Mouse (Mus musculus): ENCODE measurements at regions not wholly inside any gene's neighbourhood (a gene's known extent, or its start where the extent isn't known, plus 50 kb on each side); places are given as distances from the start of the nearest gene placed in this dataset.

DNA sequence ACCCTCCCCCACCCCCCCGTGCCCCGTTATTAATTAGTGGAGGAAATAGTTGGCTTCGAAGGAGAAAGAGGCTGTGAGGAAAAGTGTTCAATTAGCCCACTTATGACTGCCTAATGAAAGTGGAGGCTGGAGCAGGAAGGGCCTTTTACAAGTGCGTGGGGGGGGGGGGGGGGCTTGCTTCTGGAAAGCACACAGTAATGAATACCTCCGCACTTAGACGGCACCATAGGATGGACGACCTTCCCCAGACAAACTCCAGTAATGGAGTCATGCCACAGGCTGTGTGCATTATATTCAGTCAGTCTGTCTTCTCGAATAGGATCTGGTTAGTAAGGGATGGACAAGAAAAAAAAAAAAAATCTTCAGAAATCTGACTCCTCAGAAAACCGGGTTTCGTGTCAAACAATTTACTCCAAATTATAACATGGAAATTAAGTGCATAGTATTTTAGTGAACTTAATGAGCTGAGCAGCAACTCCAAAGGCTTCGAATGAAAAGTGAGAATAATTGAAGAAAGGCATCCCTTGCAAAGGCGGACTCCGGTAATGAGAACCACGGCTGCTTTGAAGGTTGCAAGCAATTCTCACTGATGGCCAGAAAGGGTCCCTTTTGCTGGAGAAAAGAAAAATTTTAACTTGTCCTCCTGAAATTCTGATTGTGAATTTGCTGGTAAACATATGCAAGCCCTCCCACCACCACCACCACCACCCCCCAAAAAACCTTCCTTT, 258.6 kb downstream of the Epha4 start:
- DNase-seq (ENCODE audit: low read depth, low spot score) = no peak

DNA sequence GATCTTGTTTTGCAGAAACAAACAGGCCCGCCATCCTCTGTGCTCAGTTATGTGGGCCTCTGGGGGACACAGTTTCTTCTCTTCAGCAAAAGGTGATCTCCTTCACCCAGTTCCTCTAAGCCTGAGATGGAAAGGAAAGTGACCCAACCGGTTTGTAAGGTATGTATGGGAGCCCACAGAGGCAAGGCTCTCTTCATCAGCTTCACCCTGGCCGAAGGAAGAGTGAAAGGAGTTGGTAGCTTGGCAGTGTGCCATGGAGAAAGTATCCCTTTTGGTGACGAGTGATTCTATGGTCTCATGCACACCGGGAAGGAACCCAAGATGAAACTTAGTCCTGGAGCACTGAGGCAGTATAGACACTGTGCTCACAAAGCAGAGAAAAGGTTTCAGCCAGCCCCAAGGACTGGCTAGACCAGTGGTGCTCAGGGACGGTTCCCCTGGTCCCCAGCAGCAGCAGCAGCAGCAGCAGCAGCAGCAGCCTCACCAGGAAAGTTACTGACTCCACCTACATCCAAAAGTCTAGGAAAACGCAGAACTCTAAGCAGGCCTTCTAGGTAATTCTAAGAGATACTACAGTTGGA, 256.1 kb downstream of the Epha4 start:
- no peak for DNase-seq (ENCODE audit: low read depth, low spot score)

DNA sequence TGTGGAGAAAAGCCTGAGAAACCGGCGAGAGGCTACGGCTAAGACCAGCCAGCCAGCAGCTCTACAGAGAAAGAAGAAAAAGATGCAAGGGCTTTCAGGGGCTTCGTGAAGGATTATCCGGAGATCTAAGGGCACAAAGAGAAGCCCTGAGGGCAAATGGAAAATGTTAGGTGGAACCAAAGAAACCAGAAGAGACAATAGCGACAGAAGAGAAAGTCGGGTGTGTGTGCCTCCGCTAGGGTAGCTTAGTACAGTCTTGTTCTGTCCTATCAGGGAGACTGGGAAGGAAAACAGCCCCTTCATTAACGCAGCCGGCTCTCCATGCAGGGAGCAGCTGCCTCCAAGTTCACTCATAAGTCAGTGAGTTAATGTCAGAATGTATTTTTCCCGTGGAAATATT, 255.1 kb downstream of the Epha4 start:
- DNase-seq (ENCODE audit: low read depth, low spot score) = no peak

DNA sequence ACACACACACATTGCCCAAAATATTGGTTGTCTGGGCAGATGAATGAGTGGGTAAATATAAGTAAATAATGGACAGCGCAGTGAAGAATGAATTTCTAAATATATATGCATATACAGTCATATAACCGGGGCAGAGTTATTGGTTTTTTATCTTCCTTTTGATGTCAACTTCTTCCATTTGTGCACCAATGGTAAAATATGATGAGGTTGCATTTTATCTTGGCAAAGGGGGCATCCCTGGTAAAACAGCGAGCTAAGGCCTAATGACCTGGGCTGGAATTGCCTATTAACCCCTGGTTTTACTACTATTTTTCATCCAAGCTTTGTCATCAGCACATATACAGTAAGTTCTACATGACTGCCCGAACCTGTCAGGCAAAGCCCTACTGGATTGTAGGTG, 253.2 kb downstream of the Epha4 start:
- no peak for DNase-seq (ENCODE audit: low read depth, low spot score)

DNA sequence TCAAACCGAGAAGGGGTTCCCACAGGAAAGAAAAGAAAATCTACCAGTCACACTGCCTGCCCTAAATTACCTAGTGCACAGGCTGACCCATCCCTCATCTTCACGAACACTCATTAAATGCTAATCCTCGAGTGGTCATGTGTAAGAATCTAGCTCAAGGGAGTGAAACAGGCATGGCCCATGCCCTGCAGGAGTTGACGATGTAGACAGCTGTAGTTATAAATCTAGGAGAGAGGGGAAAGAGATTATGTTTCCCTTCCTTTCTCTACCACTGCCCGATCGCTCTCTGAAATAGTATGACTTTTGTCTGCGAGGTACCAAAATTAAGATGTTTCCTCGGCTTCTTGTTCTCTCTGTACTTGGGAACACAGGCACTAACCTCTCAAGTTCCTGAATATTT, 249.2 kb downstream of the Epha4 start:
- no peak for DNase-seq (ENCODE audit: low read depth, low spot score)

- DNase-seq (ENCODE audit: low read depth, low spot score) = no peak
These were observed 247.4 kb downstream of the Epha4 start for GRCm38 (mm10) chr1:77267311-77268003.

DNA sequence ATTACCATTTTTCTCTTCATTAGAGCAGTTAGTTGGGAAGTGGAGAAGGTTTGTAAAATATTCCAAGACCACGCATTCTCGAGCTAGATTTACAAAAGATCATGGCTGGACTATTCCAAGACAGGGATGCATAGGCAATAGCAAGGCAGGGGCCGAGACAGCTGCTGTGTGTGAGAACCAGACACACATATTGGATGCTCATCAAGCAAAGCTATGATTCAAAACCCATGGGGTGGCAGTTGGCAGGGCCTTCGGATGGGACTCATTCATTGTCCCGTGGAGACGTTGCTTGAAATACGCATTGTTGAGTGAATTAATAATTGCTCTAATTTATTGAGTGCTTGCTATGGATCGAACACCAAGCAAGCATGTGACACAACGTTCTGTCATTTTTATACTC, 239.6 kb downstream of the Epha4 start:
- no peak for DNase-seq (ENCODE audit: low read depth, low spot score)

DNA sequence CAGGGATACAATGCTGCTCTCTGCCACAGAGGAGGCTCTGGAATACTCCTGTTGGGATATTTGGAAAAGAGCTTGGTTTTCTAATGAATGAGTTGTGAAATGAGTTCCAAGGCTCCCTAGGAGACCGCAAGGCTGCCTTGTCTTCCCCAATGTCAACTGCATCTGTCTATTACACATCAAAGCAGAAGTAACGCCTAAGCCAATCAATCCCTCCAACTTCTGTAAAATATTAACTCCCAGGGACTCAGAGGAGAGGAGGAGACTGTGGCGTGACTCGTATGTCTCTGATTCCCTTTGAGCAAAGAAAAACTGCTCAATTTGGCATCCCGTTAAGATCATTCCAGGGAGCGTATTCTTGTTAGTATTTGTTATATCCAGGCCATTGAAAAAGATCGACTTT, 235.3 kb downstream of the Epha4 start:
- no peak for DNase-seq (ENCODE audit: low read depth, low spot score)

DNA sequence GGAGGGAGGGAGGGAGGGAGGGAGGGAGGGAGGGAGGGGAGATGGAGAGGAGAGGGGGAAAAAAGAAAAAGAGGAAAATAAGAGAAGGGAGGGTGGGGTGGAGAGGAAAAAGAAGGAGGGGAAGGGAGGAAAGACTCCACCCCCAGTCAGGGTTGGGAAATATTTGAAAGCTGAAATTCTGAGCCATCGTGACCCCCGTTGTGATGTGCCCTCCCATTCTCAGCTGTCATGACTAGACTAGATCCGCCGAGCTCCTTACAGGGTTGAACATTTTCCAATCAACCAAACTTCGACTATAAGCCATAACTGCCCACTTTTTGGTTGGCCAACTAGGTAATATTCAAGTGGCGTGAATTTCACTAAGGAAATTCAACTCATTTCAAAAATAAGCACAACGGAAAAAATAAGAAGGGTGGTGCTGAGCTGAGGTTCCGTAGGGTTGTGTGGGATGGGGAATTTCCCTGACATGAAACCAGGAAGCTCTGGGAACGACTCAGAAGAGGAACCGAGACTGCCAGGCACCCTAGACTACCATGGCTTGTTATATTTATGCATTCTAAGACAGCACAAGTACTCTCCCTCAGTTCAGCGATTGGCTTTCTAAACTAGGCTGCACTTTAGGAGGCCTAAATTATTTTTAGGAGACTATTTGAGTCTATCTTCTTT, 234.4 kb downstream of the Epha4 start:
- no peak for DNase-seq (ENCODE audit: low read depth, low spot score)

DNA sequence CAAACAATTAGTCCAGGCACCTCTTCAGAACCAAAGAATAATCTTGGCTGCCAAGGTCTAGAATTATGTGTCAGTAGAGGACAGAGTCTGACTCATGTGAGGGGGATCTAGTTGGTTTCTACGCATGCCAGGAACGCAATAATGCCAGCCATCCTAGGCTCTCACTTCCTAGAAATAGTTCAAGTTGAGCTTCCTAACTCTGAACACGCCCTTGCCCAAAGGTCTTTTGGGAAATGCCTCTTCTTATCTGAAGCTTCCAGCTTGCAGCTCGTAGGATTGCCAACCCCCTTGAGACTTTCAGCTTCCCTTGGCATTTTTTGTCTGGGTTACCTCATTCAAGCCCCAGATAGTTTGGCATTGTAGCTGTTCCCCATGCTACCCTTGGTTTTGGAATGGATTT, 233.1 kb downstream of the Epha4 start:
- no peak for DNase-seq (ENCODE audit: low read depth, low spot score)

GRCm38 (mm10) chr1:77298713-77299132, 216.2 kb downstream of the Epha4 start:
- no peak for DNase-seq (ENCODE audit: low read depth, low spot score)

- no peak for DNase-seq (ENCODE audit: low read depth, low spot score)
These were observed 214.1 kb downstream of the Epha4 start for GRCm38 (mm10) chr1:77300806-77301205.

- no peak for DNase-seq (ENCODE audit: low read depth, low spot score)
These were observed 210.1 kb downstream of the Epha4 start for GRCm38 (mm10) chr1:77304770-77305169.

DNA sequence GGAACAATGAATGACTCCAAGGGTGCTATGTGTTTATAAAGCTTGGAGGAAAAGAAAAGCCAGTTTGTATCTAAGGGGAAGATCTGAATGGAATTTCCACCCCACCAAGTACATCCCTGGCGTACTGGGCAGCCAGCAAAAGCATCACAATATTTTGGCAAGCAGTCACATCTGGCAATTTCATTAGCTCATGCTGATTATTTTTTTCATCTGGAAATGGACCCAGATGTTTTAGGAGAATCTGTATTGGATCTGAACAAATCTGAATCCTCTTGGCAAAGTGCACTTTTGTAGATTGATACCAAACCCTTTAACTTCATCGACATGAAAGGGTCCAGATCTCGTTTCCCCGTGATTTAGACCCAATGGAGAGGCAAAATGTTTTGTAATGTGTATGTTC, 207.1 kb downstream of the Epha4 start:
- no peak for DNase-seq (ENCODE audit: low read depth, low spot score)

GRCm38 (mm10) chr1:77313119-77313518, 201.8 kb downstream of the Epha4 start:
- DNase-seq (ENCODE audit: low read depth, low spot score) = no peak

- DNase-seq (ENCODE audit: low read depth, low spot score) = no peak
These were observed 199.5 kb downstream of the Epha4 start for GRCm38 (mm10) chr1:77315347-77315746.

- DNase-seq (ENCODE audit: low read depth, low spot score) = no peak
These were observed 198.7 kb downstream of the Epha4 start for GRCm38 (mm10) chr1:77316198-77316597.
